Mouse (Mus musculus) yolk sac, embryonic 10.5 days (tissue): ENCODE data around the gene Ankzf1.

Experiments used
- DNase-seq: peaks from one replicate; pipeline ENCODE4 v3.0.0-alpha.2; 2017; ENCODE audit warnings: low spot score

The Ankzf1 gene

GRCm38 (mm10) chr1:75187914-75188483 is 4.0 kb upstream of the Ankzf1 start:
- no peak for DNase-seq

- DNase-seq, result no peak
These were observed 1.4 kb upstream of the Ankzf1 start for GRCm38 (mm10) chr1:75190577-75190976.

GRCm38 (mm10) chr1:75191258-75191621 is 711 bp upstream of the Ankzf1 start:
- no peak for DNase-seq

- DNase-seq, result peak; percentile 61
These were observed 501 bp downstream of the Ankzf1 start for GRCm38 (mm10) chr1:75192452-75192851.

GRCm38 (mm10) chr1:75201236-75201635 is 9.3 kb downstream of the Ankzf1 start:
- no peak for DNase-seq

- DNase-seq, result peak; percentile 38
These were observed 17.2 kb downstream of the Ankzf1 start for GRCm38 (mm10) chr1:75208967-75209678.

GRCm38 (mm10) chr1:75210136-75211087 is 18.5 kb downstream of the Ankzf1 start, which contains the start of the genes Glb1l and Stk16:
Gene Glb1l (minus strand): TSS chr1:75210813.
Gene Stk16 (plus strand): TSS chr1:75210838.
- DNase-seq, result peak; percentile 94

- no peak for DNase-seq
These were observed 19.3 kb downstream of the Ankzf1 start for GRCm38 (mm10) chr1:75211141-75211708.

- no peak for DNase-seq
These were observed 20.6 kb downstream of the Ankzf1 start for GRCm38 (mm10) chr1:75212542-75212941.

- no peak for DNase-seq
These were observed 21.1 kb downstream of the Ankzf1 start for GRCm38 (mm10) chr1:75213096-75213495.

GRCm38 (mm10) chr1:75214442-75214841 is 22.5 kb downstream of the Ankzf1 start:
- DNase-seq, result no peak

GRCm38 (mm10) chr1:75214886-75215285 is 22.9 kb downstream of the Ankzf1 start:
- DNase-seq, result no peak

- DNase-seq, result no peak
These were observed 23.8 kb downstream of the Ankzf1 start for GRCm38 (mm10) chr1:75215785-75216184.

GRCm38 (mm10) chr1:75216797-75217585 is 25.0 kb downstream of the Ankzf1 start:
- no peak for DNase-seq

- no peak for DNase-seq
These were observed 25.9 kb downstream of the Ankzf1 start for GRCm38 (mm10) chr1:75217893-75218226.

- no peak for DNase-seq
These were observed 26.5 kb downstream of the Ankzf1 start for GRCm38 (mm10) chr1:75218227-75219001.

GRCm38 (mm10) chr1:75219078-75219477 is 27.1 kb downstream of the Ankzf1 start:
- peak; percentile 91 for DNase-seq

- DNase-seq, result no peak
These were observed 27.6 kb downstream of the Ankzf1 start, which contains the start of gene Tuba4a for GRCm38 (mm10) chr1:75219531-75219930. Gene Tuba4a (minus strand): TSS chr1:75219865.

GRCm38 (mm10) chr1:75221538-75221937 is 29.6 kb downstream of the Ankzf1 start:
- DNase-seq, result no peak

GRCm38 (mm10) chr1:75222926-75223325 is 31.0 kb downstream of the Ankzf1 start:
- no peak for DNase-seq

- no peak for DNase-seq
These were observed 31.6 kb downstream of the Ankzf1 start for GRCm38 (mm10) chr1:75223532-75223931.
